Mouse (Mus musculus): ENCODE data around the gene Nrarp. TPM values are rescaled to one million over a fixed set of nuclear protein-coding genes. Genes with fewer than 3 reads are reported as not detected.

Nrarp gene
- polyA plus RNA-seq, 1 experiment, result 24.9 TPM

DNA sequence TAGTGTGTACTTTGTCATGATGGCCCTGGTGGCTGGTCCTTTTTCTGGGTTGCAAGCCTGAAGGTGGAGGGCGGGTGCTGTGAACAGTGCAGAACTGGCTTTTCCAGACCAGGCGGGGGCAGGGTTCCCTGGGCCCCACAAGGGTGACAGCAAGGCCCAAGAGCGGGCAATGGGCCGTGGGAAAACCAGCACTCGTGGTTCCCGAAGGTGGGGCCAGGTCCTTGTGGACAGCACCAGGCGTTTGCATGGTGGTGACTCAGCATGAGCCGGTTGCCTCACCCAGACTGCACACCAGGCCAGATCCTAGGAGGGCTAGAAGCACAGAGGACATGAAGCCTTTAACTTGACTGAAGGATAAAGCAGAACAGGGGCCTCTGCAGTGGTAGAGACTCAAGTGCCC, 7.9 kb upstream of the Nrarp start:
- WGBS, result 25% methylated on average over 8 of the region's 8 CpGs

DNA sequence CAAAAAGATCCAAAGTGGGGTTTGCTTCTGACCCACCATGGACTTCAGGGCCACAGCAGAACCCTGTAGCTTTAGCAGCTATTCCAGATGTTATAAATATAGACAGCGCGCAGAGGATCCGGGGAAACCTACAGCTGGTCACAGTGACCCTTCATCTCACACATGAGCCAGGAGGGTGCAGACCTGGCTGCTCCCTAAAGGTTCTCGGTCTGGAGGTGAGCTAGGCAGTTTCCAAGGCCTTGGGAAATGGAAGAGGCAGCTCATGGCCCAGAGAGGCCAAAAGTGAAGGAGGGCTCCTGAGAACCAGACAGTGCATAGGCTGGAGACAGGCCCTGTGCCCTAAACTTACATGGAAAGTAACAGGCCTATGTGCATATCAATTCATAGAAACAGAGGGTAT, 6.7 kb upstream of the Nrarp start:
- 87% methylated on average over 4 of the region's 4 CpGs for WGBS
- no peak for DNase-seq (ENCODE audit: low read depth, low spot score)

More for the DNA sequence above, 7.9 kb upstream of the Nrarp start:
- no peak for DNase-seq (ENCODE audit: low read depth, low spot score)

DNA sequence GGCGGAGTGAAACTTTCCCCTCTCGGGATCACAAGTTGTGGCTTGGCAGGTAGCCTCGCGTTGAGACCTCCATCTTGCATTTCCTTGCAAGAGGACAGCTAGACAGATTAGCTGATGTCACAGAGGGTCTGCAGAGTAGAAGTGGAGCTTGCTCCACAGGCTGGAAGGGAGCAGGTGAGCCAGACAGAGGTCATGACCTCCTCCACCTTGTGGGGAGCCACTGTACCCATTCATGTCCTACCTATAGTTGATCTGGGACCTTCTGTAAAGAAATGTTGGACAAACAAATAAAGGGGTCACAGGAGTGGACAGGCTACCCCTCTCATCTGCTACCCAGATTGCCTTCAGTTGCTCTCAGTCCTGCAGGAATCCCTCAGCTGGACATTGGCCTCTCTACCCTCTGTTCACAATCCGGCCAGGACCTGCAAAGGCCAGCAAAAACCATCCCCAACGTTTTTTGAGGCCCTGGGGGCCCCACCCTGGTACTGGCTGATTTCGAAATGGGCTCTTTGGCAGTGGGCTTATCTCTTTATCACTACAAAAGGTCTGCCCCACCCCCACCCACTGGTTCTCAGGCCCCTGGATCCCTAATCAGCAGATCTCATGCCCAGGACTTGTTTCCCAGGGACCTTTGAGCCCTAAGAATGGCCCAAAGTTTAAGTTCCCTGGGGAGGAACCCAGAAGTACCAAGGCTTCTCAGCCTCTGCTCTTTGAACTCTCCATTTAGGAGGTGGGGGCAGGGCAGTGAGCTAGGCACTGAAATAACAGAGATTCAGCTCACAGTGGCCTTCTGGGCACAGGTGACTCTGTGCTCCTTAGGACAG, 5.5 kb upstream of the Nrarp start:
- DNase-seq (ENCODE audit: low read depth, low spot score), result no peak
- 26% methylated on average over 7 of the region's 7 CpGs for WGBS

DNA sequence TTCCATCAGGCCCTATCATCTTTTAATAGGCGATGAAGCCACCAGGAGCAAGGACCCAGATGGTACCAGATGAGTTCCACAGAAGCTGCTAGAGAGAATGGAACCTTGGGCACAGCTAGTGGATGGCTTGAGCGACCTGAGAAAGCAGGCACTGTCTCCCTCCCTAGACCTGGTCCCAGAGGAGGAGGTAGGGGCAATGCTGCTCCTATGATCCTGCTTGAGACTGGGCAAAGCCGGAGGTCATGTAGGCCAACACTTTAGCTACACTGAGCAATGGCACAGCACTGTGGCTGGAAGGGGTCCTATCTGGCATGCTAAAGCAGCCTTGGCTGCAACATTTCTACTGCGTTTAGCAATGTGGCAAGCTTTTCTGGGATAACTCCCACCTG, 4.9 kb upstream of the Nrarp start:
- no peak for DNase-seq (ENCODE audit: low read depth, low spot score)
- WGBS, result 41% methylated on average over 4 of the region's 4 CpGs

DNA sequence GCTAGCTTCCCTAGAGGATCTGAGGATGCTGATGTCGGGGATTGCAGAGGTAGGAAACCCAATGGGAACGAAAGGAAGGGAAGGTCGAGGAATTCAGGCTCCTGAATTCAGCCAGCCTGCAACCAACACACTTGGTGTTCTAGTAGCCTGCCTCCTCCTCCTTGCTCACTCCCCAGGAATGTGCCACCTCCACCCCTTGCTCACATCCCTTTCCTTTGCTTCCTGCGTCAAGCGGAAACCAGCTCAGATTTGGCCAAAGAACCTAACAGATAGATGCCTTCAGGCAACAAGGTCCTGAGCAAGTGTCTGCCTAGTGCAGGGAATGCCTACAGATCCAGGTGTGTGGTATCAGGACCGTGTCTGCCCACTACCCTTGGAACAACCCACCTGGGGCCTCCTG, 4.0 kb upstream of the Nrarp start:
- no peak for DNase-seq (ENCODE audit: low read depth, low spot score)
- WGBS, result 31% methylated on average over 6 of the region's 6 CpGs

DNA sequence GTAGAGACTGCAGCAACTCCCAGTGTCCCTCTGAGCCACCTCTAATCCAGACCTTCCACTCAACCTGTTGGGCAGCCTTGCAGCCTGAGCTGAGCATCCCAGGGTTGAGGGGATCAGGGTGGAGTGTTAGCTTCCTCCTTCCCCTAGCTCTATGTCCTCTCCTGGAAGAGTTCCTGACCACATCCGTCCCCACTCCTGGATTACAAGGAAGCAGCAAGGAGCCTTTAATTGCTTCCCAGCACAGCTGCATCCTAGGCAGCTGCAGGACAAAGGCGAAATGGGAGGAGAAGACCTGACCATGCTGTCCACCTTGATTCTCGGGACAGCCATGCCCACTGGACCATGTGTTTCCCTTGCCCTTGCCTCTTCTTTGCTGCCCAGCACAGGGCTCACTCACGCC, 3.5 kb upstream of the Nrarp start:
- DNase-seq (ENCODE audit: low read depth, low spot score), result no peak
- WGBS, result 21% methylated on average over 4 of the region's 4 CpGs

DNA sequence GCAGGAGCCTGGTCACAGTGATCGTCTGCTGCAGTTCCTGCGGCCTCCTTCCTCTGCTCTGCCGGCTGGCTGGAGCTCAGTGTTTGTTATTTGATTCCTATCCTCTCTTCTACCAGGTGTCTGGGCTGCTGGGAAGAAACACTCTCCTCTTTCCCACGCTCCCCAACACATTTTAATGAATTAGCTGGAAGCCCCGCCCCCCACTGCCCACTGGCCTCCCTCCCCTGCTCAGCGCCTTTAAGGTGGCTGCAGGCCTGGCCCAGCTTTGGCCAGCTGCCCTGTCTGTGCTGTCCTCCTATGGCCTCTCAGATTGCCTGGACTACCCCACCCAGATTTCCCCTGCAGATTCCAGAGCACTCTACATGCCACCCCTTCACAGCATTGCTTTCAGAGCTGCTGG, 2.9 kb upstream of the Nrarp start:
- WGBS, result 17% methylated on average over 6 of the region's 6 CpGs
- DNase-seq (ENCODE audit: low read depth, low spot score), result no peak

DNA sequence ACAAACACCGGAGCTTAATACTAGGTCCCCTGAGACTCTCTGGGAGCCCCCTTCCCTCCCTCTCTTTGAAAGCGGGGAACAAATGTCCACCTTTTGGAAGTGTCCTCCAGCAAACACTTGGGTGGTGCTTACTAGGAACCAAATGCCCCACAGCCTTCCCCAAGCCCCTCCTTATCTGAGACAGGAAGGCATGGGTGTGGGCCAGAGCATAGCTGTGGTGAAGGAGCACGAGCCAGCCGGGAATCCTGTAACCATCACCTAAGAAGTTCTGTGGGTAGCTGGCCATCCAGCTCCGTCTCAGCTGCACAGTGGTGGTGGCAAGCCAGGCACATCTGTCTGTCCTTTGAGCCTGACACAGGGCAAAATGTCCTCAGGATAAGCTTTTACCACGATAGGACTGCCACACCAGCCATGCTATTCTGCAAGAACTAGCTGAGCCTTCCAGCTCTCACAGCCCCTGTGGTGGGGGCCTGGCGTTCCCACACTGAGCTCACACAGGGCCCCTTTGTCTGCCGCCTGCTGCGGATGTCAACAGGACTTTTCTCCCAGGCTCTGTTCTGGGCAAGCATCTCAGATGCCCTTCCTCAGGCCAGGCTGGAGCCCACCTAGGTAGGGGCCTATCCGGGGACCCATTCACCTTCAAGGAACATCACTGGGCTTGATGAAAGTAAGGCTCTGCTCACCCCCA, 2.1 kb upstream of the Nrarp start:
- DNase-seq (ENCODE audit: low read depth, low spot score), result no peak
- 51% methylated on average over 10 of the region's 10 CpGs for WGBS

DNA sequence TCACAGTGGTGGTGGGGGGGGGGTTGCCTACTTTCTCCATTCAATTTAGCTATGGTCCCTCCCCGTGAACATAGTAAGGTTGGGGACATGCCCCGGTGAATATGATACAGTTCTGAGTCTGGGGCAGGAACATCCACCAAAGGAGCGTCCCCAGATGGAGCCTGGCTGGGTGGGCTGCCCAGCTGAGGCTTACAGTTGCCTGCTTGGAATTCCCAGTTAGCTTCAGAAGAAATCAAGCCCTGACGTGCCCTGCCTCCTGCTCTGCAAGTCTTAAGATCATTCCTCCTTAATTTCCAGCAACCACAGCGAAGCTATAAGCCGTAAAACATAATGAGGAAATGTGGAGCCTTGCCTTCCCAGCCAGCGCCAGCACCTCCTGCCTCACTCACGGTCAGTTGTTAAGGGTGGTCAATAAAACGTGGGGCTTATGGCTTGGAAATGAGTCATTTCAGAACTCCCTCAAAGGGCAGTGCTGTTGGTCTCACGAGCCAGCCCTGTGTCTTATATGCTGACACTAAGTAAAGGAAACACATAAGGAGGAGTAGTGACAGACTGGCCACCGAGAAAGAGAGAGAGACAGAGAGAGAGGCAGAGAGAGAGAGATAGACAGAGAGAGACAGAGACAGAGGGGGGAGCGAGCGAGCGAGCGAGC, 866 bp upstream of the Nrarp start:
- no peak for DNase-seq (ENCODE audit: low read depth, low spot score)
- WGBS, result 19% methylated on average over 15 of the region's 15 CpGs

DNA sequence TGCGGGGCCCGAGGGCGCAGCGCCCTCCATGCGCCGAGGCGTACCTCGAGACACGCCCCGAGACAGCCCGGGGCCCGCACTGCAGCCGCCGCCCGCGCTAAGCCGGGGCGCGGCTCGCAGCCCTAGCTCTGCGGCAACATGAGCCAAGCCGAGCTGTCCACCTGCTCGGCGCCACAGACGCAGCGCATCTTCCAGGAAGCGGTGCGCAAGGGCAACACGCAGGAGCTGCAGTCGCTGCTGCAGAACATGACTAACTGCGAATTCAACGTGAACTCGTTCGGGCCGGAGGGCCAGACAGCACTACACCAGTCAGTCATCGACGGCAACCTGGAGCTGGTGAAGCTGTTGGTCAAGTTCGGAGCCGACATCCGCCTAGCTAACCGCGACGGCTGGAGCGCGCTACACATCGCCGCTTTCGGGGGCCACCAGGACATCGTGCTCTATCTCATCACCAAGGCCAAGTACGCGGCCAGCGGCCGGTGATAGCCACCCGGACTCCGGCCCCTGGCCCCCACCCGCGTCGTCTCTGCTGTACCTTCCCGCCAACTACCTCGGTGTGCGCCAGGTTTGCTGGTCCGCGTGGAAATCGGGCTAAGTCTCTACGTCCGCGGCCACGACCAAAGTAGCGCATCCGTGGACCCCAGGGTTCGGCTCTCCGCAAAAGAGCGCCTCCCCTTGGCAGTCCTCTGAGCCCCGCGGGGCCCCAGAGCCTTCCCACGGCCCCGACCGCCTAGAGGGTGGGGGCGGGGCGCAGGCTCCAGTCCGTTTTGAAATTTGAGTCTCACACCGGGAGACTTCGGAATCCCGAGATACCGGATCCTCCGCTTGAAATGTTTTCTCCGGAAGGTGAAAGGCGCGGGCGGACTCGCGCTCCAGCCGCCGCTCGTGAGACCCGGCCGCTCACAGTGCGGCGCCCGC, 674 bp downstream of the Nrarp start:
- WGBS, result under 1% methylated on average over 98 of the region's 100 CpGs
- DNase-seq (ENCODE audit: low read depth, low spot score), result no peak

DNA sequence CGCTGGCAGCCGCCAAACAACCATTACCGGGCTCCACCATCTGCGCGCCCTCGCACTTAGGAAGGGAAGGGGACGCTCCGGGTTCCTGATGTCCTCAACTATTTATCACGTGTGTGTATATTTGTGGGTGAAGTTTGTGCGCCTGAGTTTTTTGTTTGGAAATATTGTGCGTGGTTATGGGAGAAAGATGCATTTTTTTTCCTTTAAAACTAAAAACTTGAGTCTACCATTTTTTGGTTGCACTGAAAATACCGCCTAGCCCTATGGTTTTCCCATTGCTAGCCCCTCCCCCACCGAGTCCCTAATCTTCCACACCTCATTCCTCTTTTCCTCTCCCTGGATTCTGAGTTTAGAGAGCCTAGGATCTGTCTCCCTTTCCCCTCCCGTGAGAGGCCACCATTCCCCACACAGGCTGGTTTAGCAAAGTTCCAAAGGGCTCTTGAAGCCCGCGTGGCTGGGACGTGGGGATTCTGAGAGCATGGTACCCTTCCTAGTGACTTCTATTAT, 1.4 kb downstream of the Nrarp start:
- WGBS, result 3% methylated on average over 17 of the region's 17 CpGs

DNA sequence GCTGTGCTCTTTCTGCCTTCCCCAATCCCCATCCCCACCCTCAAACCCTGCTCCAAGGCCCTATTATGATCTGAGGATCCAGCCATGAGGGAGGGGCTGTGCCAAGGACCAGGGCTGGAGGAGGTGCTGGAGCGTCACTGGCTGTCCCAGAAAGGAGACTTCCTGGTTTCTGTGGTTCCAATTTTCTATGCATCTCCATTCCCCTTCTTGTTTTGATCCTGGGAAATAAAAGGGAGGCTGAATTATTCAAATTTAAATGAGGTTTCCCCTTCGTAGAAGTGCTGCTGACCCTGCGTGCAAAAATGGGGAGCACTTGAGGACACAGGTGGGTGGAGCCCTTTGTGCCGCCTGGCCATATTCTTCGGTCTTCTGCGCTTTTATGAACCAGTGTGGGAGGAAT, 2.1 kb downstream of the Nrarp start:
- no peak for DNase-seq (ENCODE audit: low read depth, low spot score)
- WGBS, result 17% methylated on average over 6 of the region's 6 CpGs

More for the DNA sequence above, 1.4 kb downstream of the Nrarp start:
- no peak for DNase-seq (ENCODE audit: low read depth, low spot score)

DNA sequence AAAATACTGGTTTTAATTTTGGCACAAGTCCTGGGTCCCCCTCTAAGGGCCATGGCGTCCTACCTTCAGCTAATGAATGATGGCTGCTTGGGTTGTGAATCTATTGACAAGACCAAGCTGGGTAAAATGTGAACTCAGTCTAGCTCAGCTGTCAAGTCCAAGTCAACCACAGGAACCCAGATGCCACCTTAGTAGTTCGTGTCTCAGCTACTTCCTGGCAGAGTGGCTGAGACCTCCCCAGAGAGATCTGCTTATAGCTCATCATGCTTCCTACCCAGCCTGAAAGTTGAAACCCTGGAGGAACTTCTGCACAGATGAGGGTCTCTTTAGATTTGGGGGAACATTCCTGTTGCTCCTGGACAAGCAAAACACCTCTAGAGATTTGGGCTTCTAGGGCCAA, 2.8 kb downstream of the Nrarp start:
- 60% methylated on average over 2 of the region's 2 CpGs for WGBS
- DNase-seq (ENCODE audit: low read depth, low spot score), result no peak

DNA sequence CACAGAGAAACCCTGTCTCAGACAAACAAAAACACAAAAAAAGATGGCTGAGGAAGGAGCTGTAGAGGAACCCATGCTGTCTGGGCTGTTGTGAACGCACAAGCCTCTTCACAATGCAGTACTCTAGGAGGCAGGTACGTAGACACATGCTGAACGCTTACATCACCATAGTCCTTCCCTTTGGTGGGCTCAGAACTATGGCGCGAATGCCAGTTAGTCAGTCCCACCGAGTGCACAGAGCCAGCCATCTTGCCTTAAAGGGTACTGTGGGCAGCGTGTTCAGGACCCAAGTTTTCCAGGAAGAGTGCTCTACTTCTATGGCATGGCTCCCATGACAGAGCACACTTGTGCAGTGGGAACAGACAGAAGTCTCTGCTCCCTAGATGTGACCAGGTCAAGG, 3.9 kb downstream of the Nrarp start:
- WGBS, result 91% methylated on average over 7 of the region's 7 CpGs
- no peak for DNase-seq (ENCODE audit: low read depth, low spot score)

DNA sequence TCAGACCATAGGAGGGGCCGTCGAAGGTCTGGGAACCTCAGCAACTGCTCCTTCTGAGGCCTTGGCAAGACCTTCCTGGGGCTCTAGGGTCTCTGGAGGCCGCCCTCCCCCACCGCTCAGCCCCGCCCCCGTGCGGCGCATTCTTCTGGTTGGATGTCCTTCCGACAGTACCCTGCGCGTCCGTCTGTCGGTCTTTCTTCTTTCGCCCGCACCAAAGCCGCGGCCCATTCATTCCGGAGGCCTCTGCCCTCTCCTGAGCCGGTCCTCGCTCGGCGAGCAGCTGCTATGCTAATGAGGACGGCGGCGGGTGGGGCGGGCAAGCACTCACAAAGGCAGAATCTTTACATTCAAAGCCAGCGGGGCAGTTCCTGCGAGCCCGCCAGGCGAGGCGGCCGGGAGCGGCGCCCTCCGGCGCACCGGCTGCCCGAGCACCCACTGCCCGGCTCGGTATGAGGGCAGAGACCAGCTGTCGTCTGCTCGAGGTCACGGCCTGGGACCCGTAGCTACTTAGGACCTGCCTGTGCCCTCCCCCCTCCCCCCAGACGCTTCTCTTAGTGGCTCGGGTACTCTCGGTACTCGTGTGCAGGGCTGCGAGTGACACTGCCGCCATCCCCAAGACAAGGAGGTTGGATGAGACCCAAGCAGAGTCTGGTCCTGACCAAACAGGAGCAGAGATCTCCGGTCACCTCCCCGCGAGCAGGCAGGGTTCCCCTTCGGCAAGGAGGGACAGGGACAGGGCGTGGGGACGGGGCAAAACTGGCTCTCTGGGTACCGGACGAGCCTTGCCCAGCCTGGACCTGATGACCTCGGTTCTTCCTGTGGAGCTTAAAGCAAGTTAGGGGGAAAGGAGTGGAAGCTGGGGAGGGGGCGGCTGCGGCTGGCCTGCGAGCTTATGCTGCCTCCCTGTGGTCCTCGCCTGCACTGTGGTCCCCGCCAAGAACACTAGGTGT, 5.3 kb downstream of the Nrarp start:
- 3% methylated on average over 64 of the region's 64 CpGs for WGBS
- no peak for DNase-seq (ENCODE audit: low read depth, low spot score)

DNA sequence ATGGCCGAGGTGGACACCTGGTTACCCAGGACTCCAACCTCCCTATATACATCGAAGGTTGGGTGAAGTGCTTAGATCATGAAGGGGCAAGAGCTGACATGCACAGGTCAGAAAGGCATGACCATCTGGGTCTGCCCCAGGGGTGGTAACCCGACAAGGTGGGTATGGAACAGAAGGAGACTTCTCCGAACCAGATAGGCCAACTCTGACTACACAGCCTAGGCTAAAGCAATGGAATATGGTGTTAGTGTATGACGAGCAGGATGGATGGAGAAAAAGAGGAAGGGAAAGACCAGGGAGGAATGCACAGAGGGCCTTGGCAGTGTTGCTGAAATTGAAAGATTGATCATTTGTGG, 6.0 kb downstream of the Nrarp start:
- 48% methylated on average over 5 of the region's 5 CpGs for WGBS

DNA sequence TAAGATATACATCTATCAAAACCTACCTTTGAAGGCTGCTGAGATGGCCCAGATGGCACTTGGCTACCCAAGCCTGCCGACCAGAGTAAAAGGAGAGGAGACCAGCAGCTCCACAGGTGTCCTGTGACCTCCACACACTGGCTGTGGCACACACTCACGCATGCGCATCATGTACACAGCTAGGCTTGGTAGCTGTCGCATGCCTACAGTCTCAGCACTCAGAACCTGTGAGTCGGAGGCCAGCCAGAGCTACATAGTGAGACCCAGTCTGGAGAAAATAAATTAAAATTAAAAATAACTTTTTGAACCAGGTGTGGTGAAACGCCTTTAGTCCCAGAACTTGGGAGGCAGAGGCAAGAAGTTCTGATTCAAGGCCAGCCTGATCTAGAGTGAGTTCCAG, 7.3 kb downstream of the Nrarp start:
- DNase-seq (ENCODE audit: low read depth, low spot score), result no peak
- WGBS, result 85% methylated on average over 6 of the region's 6 CpGs

More for the DNA sequence above, 6.0 kb downstream of the Nrarp start:
- DNase-seq (ENCODE audit: low read depth, low spot score), result no peak

DNA sequence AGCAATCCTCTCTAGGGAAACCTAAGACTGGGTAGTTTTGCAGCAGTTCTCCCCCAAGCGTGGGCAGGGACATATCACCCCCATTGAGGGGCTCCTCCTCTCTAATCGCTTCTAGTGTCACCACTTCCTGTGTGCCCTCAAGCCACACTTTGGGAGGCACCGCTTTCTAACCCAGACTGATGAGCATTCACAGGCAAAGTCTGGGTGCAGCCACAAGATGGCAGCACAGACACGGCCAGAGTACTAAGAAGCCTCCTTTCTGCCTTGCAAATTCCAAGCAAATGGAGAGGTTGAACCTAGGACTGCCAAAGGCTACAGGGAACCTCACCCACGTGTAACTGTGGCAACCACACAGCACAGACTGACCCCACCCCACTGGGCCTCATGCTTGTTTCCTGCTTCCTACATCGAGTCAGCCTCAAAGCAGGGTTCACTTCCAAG, 12.8 kb downstream of the Nrarp start:
- DNase-seq (ENCODE audit: low read depth, low spot score), result no peak
- WGBS, result 2% methylated on average over 6 of the region's 6 CpGs

DNA sequence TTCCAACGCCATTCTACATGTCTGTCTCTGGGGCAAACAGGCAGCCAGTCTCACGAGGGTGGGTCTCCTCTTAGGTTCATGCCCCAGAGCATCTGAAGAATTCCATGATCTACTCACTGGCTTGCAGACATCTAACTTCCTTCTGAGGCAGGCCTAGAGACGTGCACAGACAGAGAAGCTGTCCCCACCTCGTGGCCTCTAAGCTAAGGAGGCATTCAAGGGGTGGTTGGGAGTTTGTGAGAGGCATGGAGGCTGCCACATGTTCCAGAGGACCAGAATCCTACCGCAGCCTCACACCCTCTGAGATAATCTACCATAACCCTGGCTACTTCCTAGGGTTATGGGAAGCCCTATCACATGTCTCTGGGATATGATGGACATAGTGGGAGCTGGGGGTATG, 13.4 kb downstream of the Nrarp start:
- WGBS, result 37% methylated on average over 5 of the region's 5 CpGs
- no peak for DNase-seq (ENCODE audit: low read depth, low spot score)
